Mouse (Mus musculus): ENCODE results near the gene Masp2. TPM values are rescaled to one million over a fixed set of nuclear protein-coding genes. Genes with fewer than 3 reads are reported as not detected.

The Masp2 gene
- total and polyA plus RNA-seq, 3 experiments, result 0.11 to 0.85 (median 0.21) TPM

DNA sequence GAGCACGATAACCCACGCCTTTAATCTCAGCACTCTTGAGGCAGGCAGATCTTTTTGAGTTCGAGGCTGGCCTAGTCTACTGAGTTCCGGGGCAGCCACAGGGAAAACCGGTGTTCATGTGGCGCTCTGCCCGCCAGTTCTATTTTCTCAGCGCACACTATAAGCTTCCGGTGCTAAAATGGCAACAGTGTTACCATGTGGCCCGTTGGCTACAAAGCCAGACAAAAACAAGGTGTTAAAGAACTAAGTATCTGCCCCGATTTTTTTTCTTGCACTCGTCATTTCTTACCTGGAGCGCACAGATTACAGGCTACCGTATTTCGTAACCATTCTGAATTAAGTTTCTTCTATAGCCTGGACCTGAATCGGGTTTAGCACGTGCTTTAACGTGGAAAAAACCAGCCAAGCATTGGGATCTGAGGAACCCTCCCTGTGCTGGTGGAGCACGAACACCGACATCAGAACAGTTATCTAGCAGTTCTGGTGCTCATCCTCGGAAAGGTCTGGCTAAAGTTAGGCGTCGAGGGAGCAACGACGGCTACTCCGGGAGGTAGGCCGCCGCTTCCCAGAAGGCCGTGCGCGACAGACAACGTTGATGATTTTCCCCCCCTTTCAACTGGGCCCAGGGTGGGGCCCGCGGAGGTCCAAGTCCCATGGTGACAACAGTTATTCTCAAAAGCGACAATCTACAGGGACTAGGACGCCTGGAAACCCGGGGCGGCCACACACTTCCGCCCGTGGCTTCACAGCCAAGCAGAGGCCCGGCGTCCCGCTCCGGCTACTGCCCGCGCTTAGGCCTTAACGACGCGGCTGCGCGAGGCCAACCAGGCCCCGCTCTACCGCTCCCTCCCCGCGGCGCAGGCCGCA, 23.6 kb downstream of the Masp2 start:
- DNase-seq (ENCODE audit: extremely low read depth), result peak; percentile 87
- peaks cover 6 to 42% of the 10 kb centered on the region in 2 experiments for H3K4me1 ChIP-seq (ENCODE audit: control insufficient read depth in 1 of 2, insufficient read depth in 2 of 2)
- peaks cover 55% of the 10 kb centered on the region for H3K79me2 ChIP-seq (replicated peaks; ENCODE audit: control insufficient read depth, extremely low read depth, insufficient read depth, poor library complexity, severe bottlenecking)
- peak overlapping the region; percentile 92 for H3K27ac ChIP-seq (ENCODE audit: insufficient read depth, low read depth)
- no peaks in the 10 kb centered on the region for H3K9me3 ChIP-seq (replicated peaks; ENCODE audit: low read length)
- peaks cover 34 to 41% of the 10 kb centered on the region in 2 experiments for H3K36me3 ChIP-seq (replicated peaks in 1 of 2; ENCODE audit: control insufficient read depth in 1 of 2, insufficient read depth in 1 of 2, low read length in 1 of 2)
- H3K4me2 ChIP-seq (ENCODE audit: insufficient read depth, low read depth, poor library complexity, severe bottlenecking), result peak overlapping the region; percentile 95; the same call in 1 of the 2 replicates
- in situ Hi-C loops (cut with MboI; ENCODE audit: low pct_ligation_motif_present, low pct_unique_long_range_greater_than_20kb, low sequenced_read_pairs) (no loop called here), dilution Hi-C loops (cut with MboI; ENCODE audit: extremely low pct_ligation_motif_present, extremely low pct_unique_long_range_greater_than_20kb, low sequenced_read_pairs) (no loop called here)
- TF ChIP-seq BHLHE40 (IDR thresholded peaks at IDR 0.05; ENCODE audit: low read depth, low read length) (peak; percentile 53), UBTF (IDR thresholded peaks at IDR 0.05; ENCODE audit: low read depth, low read length) (0 out of 2 replicates have a peak, but pooled peaks have one; percentile 35), MAX (IDR thresholded peaks at IDR 0.05; ENCODE audit: low read length) (peak; percentile 92), CHD2 (IDR thresholded peaks at IDR 0.05; ENCODE audit: low read length) (no peak; the same call in 1 of the 2 replicates), EP300 (IDR thresholded peaks at IDR 0.05; ENCODE audit: low read length) (no peak), KAT2A (IDR thresholded peaks at IDR 0.05; ENCODE audit: insufficient replicate concordance, low read length) (peak; percentile 49; the same call in 1 of the 2 replicates), POLR2AphosphoS2 (IDR thresholded peaks at IDR 0.05; ENCODE audit: low read depth, low read length) (peak; percentile 89), SIN3A (IDR thresholded peaks at IDR 0.05; ENCODE audit: low read length) (no peak), ELF1 (IDR thresholded peaks at IDR 0.05; ENCODE audit: low read depth, low read length) (peak; percentile 38; the same call in 1 of the 2 replicates), TBP (conservative IDR thresholded peaks at IDR 0.05; ENCODE audit: low read depth, low read length) (peak; percentile 27; the same call in 1 of the 2 replicates), JUND (conservative IDR thresholded peaks at IDR 0.05; ENCODE audit: low read depth, low read length) (no peak), MYC (IDR thresholded peaks at IDR 0.05; ENCODE audit: low read depth, low read length) (peak; percentile 98), HCFC1 (IDR thresholded peaks at IDR 0.05; ENCODE audit: low read depth, low read length) (no peak; the same call in 1 of the 2 replicates), PAX5 (IDR thresholded peaks at IDR 0.05; ENCODE audit: low read length) (no peak), IRF4 (IDR thresholded peaks at IDR 0.05; ENCODE audit: low read depth, low read length) (no peak), GABPA (IDR thresholded peaks at IDR 0.05; ENCODE audit: insufficient replicate concordance, low read depth, low read length) (no peak), POLR2A (IDR thresholded peaks at IDR 0.05; ENCODE audit: low read depth, low read length) (no peak; the same call in 1 of the 2 replicates), CTCF (conservative IDR thresholded peaks at IDR 0.05 in 1 of 2, IDR thresholded peaks at IDR 0.05 in 1 of 2; ENCODE audit: low read depth in 2 of 2, low read length in 2 of 2) (0 out of 4 replicates have a peak, but pooled peaks of 1 of the 2 experiments have one; percentile 4), MAZ (IDR thresholded peaks at IDR 0.05; ENCODE audit: low read depth, low read length) (peak; percentile 80; the same call in 1 of the 2 replicates), MXI1 (IDR thresholded peaks at IDR 0.05; ENCODE audit: low read depth, low read length) (peak; percentile 94), ZMIZ1 (IDR thresholded peaks at IDR 0.05; ENCODE audit: low read depth, low read length) (0 out of 2 replicates have a peak, but pooled peaks have one; percentile 19), SMC3 (IDR thresholded peaks at IDR 0.05; ENCODE audit: low read depth, low read length) (no peak)
- no peaks in the 10 kb centered on the region for H3K27me3 ChIP-seq (replicated peaks)
- H3K4me3 ChIP-seq (replicated peaks in 1 of 3; ENCODE audit: low read depth in 2 of 3, low read length in 2 of 3, poor library complexity in 1 of 3), result peak overlapping the region; percentile 87 to 99 (median 94)
- peak overlapping the region; percentile 99 for H3K9ac ChIP-seq (ENCODE audit: insufficient read depth, low read depth)
